Mouse (Mus musculus) myocyte (in vitro differentiated cells): ENCODE results near the gene Uaca.

Source experiments
- CEBPB ChIP-seq: IDR thresholded peaks from 2 replicates; pipeline ENCODE4 v1.6.1; 2011; ENCODE audit warnings: mild to moderate bottlenecking, moderate library complexity; ENCODE audit not compliant: poor library complexity, insufficient read depth, severe bottlenecking
- MAX ChIP-seq: IDR thresholded peaks from one replicate; pipeline ENCODE4 v1.6.1; 2011; ENCODE audit warnings: low read depth, mild to moderate bottlenecking, control low read depth
- MYOD1 ChIP-seq, 3 experiments: IDR thresholded peaks; one replicate each; pipeline ENCODE4 v1.6.1; 2011; ENCODE audit warnings: control low read depth in 2 of 3, low read depth in 2 of 3, mild to moderate bottlenecking in 2 of 3, moderate library complexity in 1 of 3; ENCODE audit not compliant: insufficient read length in 2 of 3, control insufficient read depth in 1 of 3
- POLR2A ChIP-seq: IDR thresholded peaks from one replicate; pipeline ENCODE4 v1.6.1; 2011; ENCODE audit warnings: low read depth, mild to moderate bottlenecking, control low read depth, moderate library complexity; ENCODE audit not compliant: insufficient read length
- POLR2AphosphoS2 ChIP-seq: IDR thresholded peaks from one replicate; pipeline ENCODE4 v1.6.1; 2011; ENCODE audit warnings: low read depth, control low read depth; ENCODE audit not compliant: insufficient read length
- REST ChIP-seq: IDR thresholded peaks from one replicate; pipeline ENCODE4 v1.6.1; 2011; ENCODE audit warnings: mild to moderate bottlenecking, control low read depth, moderate library complexity; ENCODE audit not compliant: insufficient read depth, insufficient read length
- TCF12 ChIP-seq: IDR thresholded peaks from one replicate; pipeline ENCODE4 v1.6.1; 2011; ENCODE audit warnings: mild to moderate bottlenecking, control low read depth; ENCODE audit not compliant: poor library complexity, insufficient read depth, severe bottlenecking
- TCF3 ChIP-seq: IDR thresholded peaks from one replicate; pipeline ENCODE4 v1.6.1; 2011; ENCODE audit warnings: low read depth, control low read depth; ENCODE audit not compliant: insufficient read length
- USF1 ChIP-seq: IDR thresholded peaks from one replicate; pipeline ENCODE4 v1.6.1; 2011; ENCODE audit warnings: low read depth, mild to moderate bottlenecking, control low read depth, moderate library complexity

- TF ChIP-seq MAX, result no peak
- TF ChIP-seq USF1, result no peak
- TF ChIP-seq POLR2AphosphoS2, result no peak
- no peak for TF ChIP-seq REST
- TF ChIP-seq MYOD1 (IDR thresholded peaks at IDR 0.05; ENCODE audit: control insufficient read depth in 1 of 3, insufficient read length in 2 of 3, low read depth in 2 of 3), result no peak
- TF ChIP-seq POLR2A, result no peak
- TF ChIP-seq TCF12, result no peak
- no peak for TF ChIP-seq CEBPB
- TF ChIP-seq TCF3, result no peak
Measured at GRCm38 (mm10) chr9:60828196-60828595, 33.9 kb downstream of the Uaca start.
